Mouse (Mus musculus) hindbrain, embryonic 16.5 days (tissue): Measurements from ENCODE around the gene Vsx2. TPM values are rescaled to one million over a fixed set of nuclear protein-coding genes. Genes with fewer than 3 reads are reported as not detected.
"Not testable (repeated sequence)": the region's sequence is repeated elsewhere in the genome, so short reads cannot be mapped to it uniquely, and the experiment has no call there.

Source experiments
- ATAC-seq: fragments of 200-750 bp; cut with Nextera tagmentation; 2 replicates; pipeline ENCODE4 v1.8.0; 2017; ENCODE audit warnings: moderate TSS enrichment, moderate library complexity
- H3K27ac ChIP-seq: fragments of 300-500 bp; sonication (generic); 2 replicates; pipeline ENCODE4 v1.5.1; 2014; ENCODE audit warnings: low read depth, mild to moderate bottlenecking, control low read depth, low read length, moderate library complexity
- H3K27me3 ChIP-seq: fragments of 300-500 bp; sonication (generic); replicated peaks from 2 replicates; pipeline ENCODE4 v1.6.1; 2014; ENCODE audit warnings: low read length; ENCODE audit not compliant: control insufficient read depth, insufficient read depth
- H3K36me3 ChIP-seq: fragments of 300-500 bp; sonication (generic); 2 replicates; pipeline ENCODE4 v1.6.1; 2014; ENCODE audit warnings: mild to moderate bottlenecking, low read length, moderate library complexity, mixed read lengths; ENCODE audit not compliant: control insufficient read depth, insufficient read depth
- H3K4me1 ChIP-seq: fragments of 300-500 bp; sonication (generic); 2 replicates; pipeline ENCODE4 v1.6.1; 2014; ENCODE audit warnings: low read depth, low read length; ENCODE audit not compliant: control insufficient read depth, insufficient read depth
- H3K4me2 ChIP-seq: fragments of 300-500 bp; sonication (generic); 2 replicates; pipeline ENCODE4 v1.6.1; 2014; ENCODE audit warnings: mild to moderate bottlenecking, low read length, control low read depth, moderate library complexity
- H3K4me3 ChIP-seq: fragments of 300-500 bp; sonication (generic); 2 replicates; pipeline ENCODE4 v1.5.1; 2014; ENCODE audit warnings: mild to moderate bottlenecking, low read length, control low read depth, moderate library complexity
- H3K9ac ChIP-seq: fragments of 300-500 bp; sonication (generic); 2 replicates; pipeline ENCODE4 v1.6.1; 2014; ENCODE audit warnings: low read depth, mild to moderate bottlenecking, control low read depth, low read length, moderate library complexity
- H3K9me3 ChIP-seq: fragments of 300-500 bp; sonication (generic); 2 replicates; pipeline ENCODE4 v1.6.1; 2014; ENCODE audit warnings: mild to moderate bottlenecking, low read length, moderate library complexity; ENCODE audit not compliant: control insufficient read depth
- whole genome bisulfite sequencing: fragments of 180-500 bp; shearing (Covaris S2); extraction: QIAGEN DNeasy Blood & Tissue Kit; methylation state at CpG from one replicate; pipeline ENCODE4 v1.1.7; 2014; 5-methylcytosine and 5-hydroxymethylcytosine counted together
- polyA plus RNA-seq: library from polyadenylated mRNA; unstranded; fragments of >200 nt; fragmentation: Nextera tagmentation; extraction: Ambion mirVana; gene quantifications from 2 replicates; pipeline ENCODE4 v1.2.1, GENCODE M21; 2015

Gene Vsx2
- polyA plus RNA-seq, 1 experiment from 2014 or later: 3.0 TPM

DNA sequence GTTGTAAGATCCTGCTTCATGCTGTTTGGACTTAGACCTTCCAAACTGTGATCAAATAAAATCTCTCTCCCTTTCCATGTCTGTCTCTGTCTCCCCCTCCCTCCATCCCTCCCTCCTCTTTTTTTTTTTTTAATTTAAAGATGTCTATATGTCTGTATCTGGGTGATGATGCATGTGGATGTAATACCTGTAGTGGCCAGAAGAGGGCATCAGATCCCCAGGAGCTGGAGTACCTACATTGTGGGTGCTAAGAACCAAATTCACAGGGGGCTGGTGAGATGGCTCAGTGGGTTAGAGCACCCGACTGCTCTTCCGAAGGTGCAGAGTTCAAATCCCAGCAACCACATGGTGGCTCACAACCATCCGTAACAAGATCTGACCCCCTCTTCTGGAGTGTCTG lies 30.0 kb upstream of the Vsx2 start:
- H3K4me2 ChIP-seq, H3K4me3 ChIP-seq, H3K4me1 ChIP-seq, H3K9ac ChIP-seq, H3K27me3 ChIP-seq, H3K9me3 ChIP-seq, H3K36me3 ChIP-seq, H3K27ac ChIP-seq, ATAC-seq: not testable (repeated sequence)
- 77% methylated on average over 3 of the region's 3 CpGs for WGBS

DNA sequence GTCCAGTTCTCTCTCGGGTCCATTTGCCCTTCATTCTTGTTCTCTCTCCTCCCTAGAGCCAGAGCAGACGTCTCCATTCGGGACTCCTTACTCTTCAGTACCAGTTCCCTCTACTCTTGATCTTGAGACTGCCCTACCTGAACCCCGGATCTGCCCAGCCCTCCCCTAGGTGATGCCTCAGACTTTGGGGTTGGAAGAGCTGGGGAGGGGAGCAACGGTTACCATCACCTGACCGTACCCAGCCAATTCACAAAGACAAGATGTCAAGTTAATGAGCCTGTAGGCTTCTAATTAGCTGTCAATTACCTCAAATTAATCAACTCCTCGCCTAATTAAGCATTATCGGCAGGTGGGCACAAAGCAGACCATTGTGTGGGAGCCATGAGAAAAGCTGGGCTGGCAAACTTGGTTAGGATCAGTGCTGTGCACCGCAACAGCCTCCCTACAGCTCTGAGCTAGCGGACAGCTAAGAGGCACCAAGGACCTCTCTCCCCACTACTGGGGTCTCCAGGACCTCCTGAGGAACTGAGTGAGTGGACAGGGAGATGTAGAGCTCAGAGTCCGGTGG lies 28.1 kb upstream of the Vsx2 start:
- H3K9me3 ChIP-seq: no peaks in the 10 kb centered on the region
- no peak overlapping the region for H3K4me3 ChIP-seq
- no peak overlapping the region for H3K9ac ChIP-seq
- no peaks in the 10 kb centered on the region for H3K36me3 ChIP-seq
- no peaks in the 10 kb centered on the region for H3K4me1 ChIP-seq
- no peak; the same call in 1 of the 2 replicates for ATAC-seq
- WGBS: 61% methylated on average over 11 of the region's 11 CpGs
- no peak overlapping the region for H3K4me2 ChIP-seq
- H3K27me3 ChIP-seq: peaks cover 4% of the 10 kb centered on the region
- H3K27ac ChIP-seq: no peak overlapping the region

DNA sequence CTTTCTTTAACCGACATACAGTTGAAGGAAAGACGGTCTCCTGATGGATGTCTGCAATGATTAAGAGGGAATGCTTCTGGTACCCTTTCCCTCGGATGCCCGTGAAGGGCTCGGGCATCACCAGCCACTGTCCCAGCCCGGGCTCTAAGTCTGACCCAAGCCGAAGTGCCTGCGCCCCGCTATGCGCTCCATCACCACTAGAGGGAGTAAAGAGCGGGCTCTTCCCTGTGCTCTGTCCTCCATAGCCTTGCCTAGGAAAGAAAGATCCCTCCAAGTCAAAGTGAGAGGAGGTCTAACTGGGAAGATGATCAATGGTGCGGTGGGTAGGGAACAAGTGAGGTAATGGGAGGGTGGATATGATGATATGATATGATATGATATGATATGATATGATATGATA lies 23.5 kb upstream of the Vsx2 start:
- Histone ChIP-seq H3K9me3 (no peaks in the 10 kb centered on the region), H3K27ac (no peak overlapping the region), H3K9ac (no peak overlapping the region), H3K27me3 (no peaks in the 10 kb centered on the region; the same call in 1 of the 2 replicates), H3K36me3 (no peaks in the 10 kb centered on the region), H3K4me3 (no peak overlapping the region), H3K4me2 (peak overlapping the region; percentile 14; the same call in 1 of the 2 replicates), H3K4me1 (no peaks in the 10 kb centered on the region)
- WGBS: 5% methylated on average over 12 of the region's 12 CpGs
- peak; percentile 59; the same call in 1 of the 2 replicates for ATAC-seq

DNA sequence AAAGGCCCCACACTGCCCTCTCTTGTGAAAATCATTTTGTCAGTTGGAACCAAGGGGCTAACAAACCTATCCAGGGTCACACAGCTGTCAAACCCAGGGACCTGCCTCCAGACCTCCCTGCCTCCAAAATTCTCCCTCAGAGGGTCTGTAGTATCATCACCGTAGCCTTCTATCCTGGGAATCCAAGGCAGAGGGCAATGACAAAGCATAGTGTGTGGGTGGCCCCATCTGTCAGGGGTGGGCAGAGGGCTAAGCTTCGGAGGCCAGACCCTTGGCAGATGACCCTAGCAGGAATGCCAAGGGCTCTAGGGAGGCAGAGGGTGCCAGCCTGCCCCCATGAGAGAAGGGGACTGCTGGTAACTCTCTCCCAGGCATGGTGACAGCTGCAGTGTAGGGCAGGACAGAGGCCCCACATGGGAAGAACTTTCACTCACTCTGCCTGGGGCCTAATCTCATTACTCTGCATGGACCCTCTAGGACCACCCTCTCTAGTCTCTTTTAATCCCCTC lies 22.9 kb upstream of the Vsx2 start:
- Histone ChIP-seq H3K27me3 (no peaks in the 10 kb centered on the region; the same call in 1 of the 2 replicates), H3K4me3 (no peak overlapping the region), H3K9ac (no peak overlapping the region), H3K27ac (no peak overlapping the region), H3K4me2 (no peak overlapping the region), H3K9me3 (no peaks in the 10 kb centered on the region), H3K4me1 (no peaks in the 10 kb centered on the region), H3K36me3 (no peaks in the 10 kb centered on the region)
- WGBS: 64% methylated on average over 2 of the region's 2 CpGs
- ATAC-seq: no peak

DNA sequence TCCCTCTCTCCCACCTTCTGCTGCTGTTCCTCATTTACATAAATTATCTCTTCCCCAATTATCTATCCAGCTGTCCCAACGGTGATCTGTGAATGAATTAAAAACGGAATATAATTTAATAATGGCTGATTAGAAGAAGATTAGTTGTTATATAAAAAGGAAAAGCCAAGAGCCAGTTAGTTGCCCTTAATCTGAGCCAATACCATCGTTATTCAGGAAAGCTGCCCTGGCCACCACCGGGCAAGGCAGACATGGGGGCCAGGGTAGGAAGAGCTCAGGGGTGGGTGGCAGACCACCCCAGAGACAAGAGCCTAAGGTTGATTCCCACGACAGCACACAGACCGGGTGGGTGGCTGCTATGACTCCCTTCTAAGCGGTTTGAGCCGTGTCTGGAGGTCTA lies 21.3 kb upstream of the Vsx2 start:
- WGBS: 37% methylated on average over 8 of the region's 8 CpGs
- no peak for ATAC-seq
- Histone ChIP-seq H3K4me3 (no peak overlapping the region), H3K9me3 (no peaks in the 10 kb centered on the region), H3K36me3 (no peaks in the 10 kb centered on the region), H3K4me2 (no peak overlapping the region), H3K4me1 (no peaks in the 10 kb centered on the region), H3K27ac (no peak overlapping the region), H3K9ac (no peak overlapping the region), H3K27me3 (no peaks in the 10 kb centered on the region; the same call in 1 of the 2 replicates)

DNA sequence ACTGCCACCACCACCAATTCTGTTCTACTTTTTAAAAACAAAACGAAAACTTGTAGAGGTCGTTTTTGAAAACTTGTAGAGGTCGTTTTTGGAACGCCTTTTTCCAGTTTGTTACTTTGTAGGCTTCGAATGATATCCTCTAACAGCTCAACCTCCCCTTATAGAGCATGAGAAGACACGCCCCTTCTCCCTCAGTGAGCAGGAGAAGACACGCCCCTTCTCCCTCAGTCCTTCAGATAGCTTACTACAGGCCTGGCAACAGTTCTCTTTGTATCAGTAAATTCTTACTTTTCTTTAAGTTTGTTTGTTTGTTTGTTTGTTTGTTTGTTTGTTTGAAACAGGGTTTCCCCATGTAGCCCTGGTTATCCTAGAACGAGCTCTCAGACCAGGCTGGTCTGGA lies 14.3 kb upstream of the Vsx2 start:
- no peaks in the 10 kb centered on the region for H3K27me3 ChIP-seq
- 60% methylated on average over 8 of the region's 8 CpGs for WGBS
- H3K36me3 ChIP-seq: no peaks in the 10 kb centered on the region
- no peaks in the 10 kb centered on the region for H3K9me3 ChIP-seq
- no peak for ATAC-seq
- no peak overlapping the region for H3K27ac ChIP-seq
- no peak overlapping the region for H3K9ac ChIP-seq
- no peak overlapping the region for H3K4me2 ChIP-seq
- no peaks in the 10 kb centered on the region for H3K4me1 ChIP-seq
- H3K4me3 ChIP-seq: no peak overlapping the region

DNA sequence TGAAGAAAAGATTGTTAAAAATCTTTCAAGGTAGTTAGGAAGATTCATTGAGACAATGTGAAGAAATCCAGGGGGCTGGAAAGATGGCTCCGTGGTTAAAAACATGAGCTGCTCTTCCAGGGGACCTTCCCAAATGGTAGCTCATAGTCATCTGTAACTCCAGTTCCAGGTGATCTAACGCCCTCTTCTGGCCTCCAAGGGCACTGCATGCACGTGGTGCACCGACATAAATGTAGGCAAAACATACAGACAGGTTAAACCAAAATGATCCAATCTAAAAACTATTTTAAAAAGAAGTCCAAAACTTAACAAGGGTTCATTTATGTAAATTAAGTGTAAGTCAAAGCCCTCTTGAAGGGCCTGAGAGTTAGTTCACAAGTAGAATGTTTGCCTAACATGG lies 7.0 kb upstream of the Vsx2 start:
- Histone ChIP-seq H3K4me1 (no peaks in the 10 kb centered on the region), H3K9ac (no peak overlapping the region), H3K36me3 (no peaks in the 10 kb centered on the region), H3K27me3 (peaks cover 6% of the 10 kb centered on the region), H3K27ac (no peak overlapping the region), H3K4me3 (no peak overlapping the region), H3K4me2 (no peak overlapping the region), H3K9me3 (no peaks in the 10 kb centered on the region)
- no peak for ATAC-seq
- 50% methylated on average over 4 of the region's 4 CpGs for whole genome bisulfite sequencing

DNA sequence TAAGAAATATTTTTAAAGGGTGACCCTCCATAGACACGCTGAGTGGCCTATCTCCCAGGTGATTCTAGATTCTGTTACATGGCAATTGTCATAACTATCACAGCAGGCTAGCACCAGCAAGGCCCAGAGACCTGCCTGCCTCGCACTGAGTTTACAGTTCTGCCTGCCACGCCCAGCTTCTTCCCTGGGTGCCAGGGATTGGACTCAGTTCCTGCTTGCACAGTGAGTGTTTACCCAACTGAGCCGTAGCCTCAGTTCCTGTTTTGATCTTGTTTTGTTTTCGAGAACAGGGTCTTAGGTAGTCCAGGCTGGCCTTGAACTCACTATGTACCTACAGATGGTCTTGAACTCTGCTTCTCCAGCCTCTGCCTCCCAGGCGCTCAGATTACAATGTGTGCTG lies 2.0 kb upstream of the Vsx2 start:
- Histone ChIP-seq H3K4me1 (peaks cover 5% of the 10 kb centered on the region; the same call in 1 of the 2 replicates), H3K27me3 (peaks cover 24% of the 10 kb centered on the region), H3K9ac (no peak overlapping the region), H3K27ac (no peak overlapping the region), H3K4me3 (no peak overlapping the region), H3K36me3 (no peaks in the 10 kb centered on the region), H3K4me2 (no peak overlapping the region), H3K9me3 (no peaks in the 10 kb centered on the region)
- no peak for ATAC-seq
- 87% methylated on average over 6 of the region's 6 CpGs for WGBS

DNA sequence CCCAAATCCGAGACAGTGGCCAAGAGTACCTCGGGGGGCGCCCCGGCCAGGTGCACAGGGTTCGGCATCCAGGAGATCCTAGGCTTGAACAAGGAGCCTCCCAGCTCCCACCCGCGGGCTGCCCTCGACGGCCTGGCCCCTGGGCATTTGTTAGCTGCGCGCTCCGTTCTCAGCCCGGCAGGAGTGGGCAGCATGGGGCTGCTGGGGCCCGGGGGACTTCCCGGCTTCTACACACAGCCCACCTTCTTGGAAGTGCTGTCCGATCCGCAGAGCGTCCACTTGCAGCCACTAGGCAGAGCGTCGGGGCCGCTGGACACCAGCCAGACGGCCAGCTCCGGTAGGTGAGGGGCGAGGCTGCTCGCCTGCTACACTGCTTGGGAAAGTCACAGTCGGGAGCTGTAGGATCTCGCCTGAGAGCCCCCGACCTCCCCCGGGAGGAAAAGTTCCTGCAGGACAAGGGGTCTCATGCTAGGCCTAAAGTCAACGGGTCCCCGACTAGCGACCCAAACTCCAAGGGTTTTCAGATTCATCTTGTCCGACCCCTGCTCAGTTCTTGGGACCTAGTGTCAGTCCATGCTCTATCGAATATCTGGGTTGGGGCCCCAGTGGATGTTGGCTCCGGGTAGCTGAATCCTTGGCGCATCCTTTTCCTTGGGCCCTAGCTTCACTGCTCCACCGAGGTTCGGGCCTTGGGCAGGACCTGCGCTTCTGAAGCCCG lies 573 bp downstream of the Vsx2 start:
- no peaks in the 10 kb centered on the region for H3K9me3 ChIP-seq
- H3K4me1 ChIP-seq: peaks cover 5% of the 10 kb centered on the region; the same call in 1 of the 2 replicates
- H3K9ac ChIP-seq: no peak overlapping the region
- ATAC-seq: no peak
- peaks cover 45% of the 10 kb centered on the region for H3K27me3 ChIP-seq
- H3K4me3 ChIP-seq: peak overlapping the region; percentile 13; the same call in 1 of the 2 replicates
- no peak overlapping the region for H3K27ac ChIP-seq
- no peak overlapping the region for H3K4me2 ChIP-seq
- 2% methylated on average over 33 of the region's 40 CpGs for WGBS
- no peaks in the 10 kb centered on the region for H3K36me3 ChIP-seq
